Mouse (Mus musculus) adrenal gland, postnatal 25 days (tissue): ENCODE measurements around the gene Ccdc73. TPM values are rescaled to one million over a fixed set of nuclear protein-coding genes. Genes with fewer than 3 reads are reported as not detected.
A peak's percentile ranks its signal among the peaks of the same experiment; 100 is the strongest.

ENCODE experiments used
- DNase-seq: peaks from one replicate; pipeline ENCODE4 v3.0.0; 2021; ENCODE audit warnings: mixed read lengths
- total RNA-seq: library from RNA; stranded (reverse); gene quantifications from 2 replicates; pipeline ENCODE4 v1.2.3, GENCODE M21; 2021

Ccdc73 gene
- total RNA-seq, 1 experiment from 2014 or later: 7.9 TPM

- DNase-seq: peak; percentile 80
These were observed 161.2 kb downstream of the Ccdc73 start for GRCm38 (mm10) chr2:105028806-105029205.

- DNase-seq: no peak
These were observed 162.9 kb downstream of the Ccdc73 start for GRCm38 (mm10) chr2:105030505-105030904.

- no peak for DNase-seq
These were observed 166.5 kb downstream of the Ccdc73 start for GRCm38 (mm10) chr2:105034084-105034483.

- DNase-seq: no peak
These were observed 168.4 kb downstream of the Ccdc73 start for GRCm38 (mm10) chr2:105035985-105036384.

GRCm38 (mm10) chr2:105036401-105037070 is 168.9 kb downstream of the Ccdc73 start:
- DNase-seq: no peak

GRCm38 (mm10) chr2:105037956-105038569 is 170.5 kb downstream of the Ccdc73 start:
- DNase-seq: no peak

- DNase-seq: no peak
These were observed 171.3 kb downstream of the Ccdc73 start for GRCm38 (mm10) chr2:105038879-105039278.

- no peak for DNase-seq
These were observed 173.3 kb downstream of the Ccdc73 start for GRCm38 (mm10) chr2:105040859-105041258.

GRCm38 (mm10) chr2:105043152-105043551 is 175.5 kb downstream of the Ccdc73 start:
- DNase-seq: no peak

- no peak for DNase-seq
These were observed 180.7 kb downstream of the Ccdc73 start for GRCm38 (mm10) chr2:105048301-105048700.

GRCm38 (mm10) chr2:105055529-105055928 is 187.9 kb downstream of the Ccdc73 start:
- no peak for DNase-seq

- no peak for DNase-seq
These were observed 191.0 kb downstream of the Ccdc73 start for GRCm38 (mm10) chr2:105058577-105059116.

- DNase-seq: no peak
These were observed 195.3 kb downstream of the Ccdc73 start for GRCm38 (mm10) chr2:105062741-105063372.

Other genes starting within 250 kb of the Ccdc73 start
- gene Tcp11l1, start 155.6 kb upstream of the Ccdc73 start, total RNA-seq: 7.7 and 12.2 TPM in 2 replicates
- not detected in 2 replicates for gene Pin1rt1, start 151.4 kb upstream of the Ccdc73 start, total RNA-seq
- gene Depdc7, start 124.9 kb upstream of the Ccdc73 start, total RNA-seq: 2.2 TPM in 2 replicates
- gene Qser1, start 51.0 kb upstream of the Ccdc73 start, total RNA-seq: 29.0 and 29.6 TPM in 2 replicates
- gene Prrg4, start 17.9 kb upstream of the Ccdc73 start, total RNA-seq: 3.0 and 5.1 TPM in 2 replicates
- gene Eif3m, start 149.3 kb downstream of the Ccdc73 start, total RNA-seq: 132 and 150 TPM in 2 replicates
- not detected in 2 replicates for gene Gm11060, start 224.2 kb downstream of the Ccdc73 start, total RNA-seq